Mouse (Mus musculus): Measurements from ENCODE around the gene Mroh8. TPM values are rescaled to one million over a fixed set of nuclear protein-coding genes. Genes with fewer than 3 reads are reported as not detected.
"Not testable (repeated sequence)": the region's sequence is repeated elsewhere in the genome, so short reads cannot be mapped to it uniquely, and the experiment has no call there.

Mroh8 gene
- polyA plus RNA-seq, 1 experiment from 2014 or later: 0.69 TPM

DNA sequence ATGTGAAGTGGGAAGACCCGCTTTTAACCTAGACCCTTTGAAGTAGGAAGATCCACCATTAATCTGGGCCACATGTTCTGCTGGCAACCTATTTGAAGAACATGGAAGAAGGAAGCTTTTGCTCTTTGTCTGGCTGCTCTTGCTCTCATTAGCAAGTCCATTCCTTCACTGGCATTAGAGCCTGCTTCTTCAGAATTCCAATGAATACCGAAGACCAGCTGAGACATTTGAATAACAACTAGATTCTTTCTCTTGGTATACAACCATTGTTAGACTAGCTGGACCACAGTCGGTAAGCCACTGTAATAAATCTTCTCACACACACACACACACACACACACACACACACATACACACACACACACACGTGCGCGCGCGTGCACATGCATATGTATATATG lies 43.4 kb downstream of the Mroh8 start:
- WGBS: 89% methylated on average over 8 of the region's 8 CpGs
- ATAC-seq (ENCODE audit: insufficient number of reproducible peaks, low FRiP score, low TSS enrichment, low read depth): no peak
- no peak overlapping the region for H3K4me2 ChIP-seq (replicated peaks)
- H3K4me3 ChIP-seq (replicated peaks): no peak overlapping the region
- no peak overlapping the region for H3K9ac ChIP-seq
- H3K4me1 ChIP-seq: no peaks in the 10 kb centered on the region
- H3K27me3 ChIP-seq: no peaks in the 10 kb centered on the region
- no peaks in the 10 kb centered on the region for H3K36me3 ChIP-seq
- H3K27ac ChIP-seq (replicated peaks): no peak overlapping the region
- H3K9me3 ChIP-seq (replicated peaks): no peaks in the 10 kb centered on the region

DNA sequence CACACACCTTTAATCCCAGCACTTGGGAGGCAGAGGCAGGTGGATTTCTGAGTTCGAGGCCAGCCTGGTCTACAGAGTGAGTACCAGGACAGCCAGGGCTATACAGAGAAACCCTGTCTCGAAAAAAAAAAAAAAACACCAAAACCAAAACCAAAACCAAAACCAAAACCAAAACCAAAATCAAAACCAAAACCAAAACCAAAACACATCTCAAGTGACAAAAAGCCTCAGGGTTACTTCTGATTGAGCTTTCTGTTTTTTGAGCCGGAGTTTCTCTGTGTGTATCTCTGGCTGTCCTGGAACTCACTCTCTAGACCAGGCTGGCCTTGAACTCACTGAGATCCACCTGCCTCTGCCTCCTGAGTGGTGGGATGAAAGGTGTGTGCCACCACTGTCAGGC lies 57.4 kb downstream of the Mroh8 start:
- H3K4me2 ChIP-seq (replicated peaks); H3K4me3 ChIP-seq (replicated peaks): not testable (repeated sequence)

DNA sequence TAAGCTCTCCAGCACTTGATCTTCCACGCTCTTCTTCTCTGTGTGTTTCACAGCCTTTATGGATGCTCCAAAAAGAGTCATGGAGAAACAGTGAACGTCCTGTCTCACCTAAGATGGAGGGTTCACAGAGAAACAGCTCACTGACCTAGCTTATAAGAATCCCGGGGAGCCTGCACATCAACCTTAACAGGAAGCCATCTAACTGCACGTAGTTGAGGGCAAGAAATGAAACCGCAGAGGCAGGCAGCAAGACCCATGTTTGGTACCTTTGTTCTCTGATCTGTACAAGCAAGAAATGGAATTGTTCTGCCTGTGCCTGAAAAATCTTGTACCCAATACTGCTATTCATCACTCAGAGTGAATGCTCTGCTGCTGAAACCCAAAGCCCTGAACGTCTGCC lies 59.2 kb downstream of the Mroh8 start:
- 75% methylated on average over 6 of the region's 6 CpGs for WGBS
- no peak overlapping the region for H3K27ac ChIP-seq (replicated peaks)
- H3K36me3 ChIP-seq: no peaks in the 10 kb centered on the region
- H3K4me2 ChIP-seq (replicated peaks): no peak overlapping the region
- H3K9me3 ChIP-seq (replicated peaks): no peaks in the 10 kb centered on the region
- ATAC-seq (ENCODE audit: insufficient number of reproducible peaks, low FRiP score, low TSS enrichment, low read depth): no peak
- no peaks in the 10 kb centered on the region for H3K27me3 ChIP-seq
- no peaks in the 10 kb centered on the region for H3K4me1 ChIP-seq
- H3K4me3 ChIP-seq (replicated peaks): no peak overlapping the region
- no peak overlapping the region for H3K9ac ChIP-seq

More for the DNA sequence above, 57.4 kb downstream of the Mroh8 start:
- not testable (repeated sequence) for H3K4me1 ChIP-seq; H3K27me3 ChIP-seq; H3K9ac ChIP-seq; H3K27ac ChIP-seq (replicated peaks); H3K36me3 ChIP-seq; ATAC-seq (ENCODE audit: insufficient number of reproducible peaks, low FRiP score, low TSS enrichment, low read depth); H3K9me3 ChIP-seq (replicated peaks)
- 83% methylated on average over 3 of the region's 3 CpGs for WGBS

DNA sequence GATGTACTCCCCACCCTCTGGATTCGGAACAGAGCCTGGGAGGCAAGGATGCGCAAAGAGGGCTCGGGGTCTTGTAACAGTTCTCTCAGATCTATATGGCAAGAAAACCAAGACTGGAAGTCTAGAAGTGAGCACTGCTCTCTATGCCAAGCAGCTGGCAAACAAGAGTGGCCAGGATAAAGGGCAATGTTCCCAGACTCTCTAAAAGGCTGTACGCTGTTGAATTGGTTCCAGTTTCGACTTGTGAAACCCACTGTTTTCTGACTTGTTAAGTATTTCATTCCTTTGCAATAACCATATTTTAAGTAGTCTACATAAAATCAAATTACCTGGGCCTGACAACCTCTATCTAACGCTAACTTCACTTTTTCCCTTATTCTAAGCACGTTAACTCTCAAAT lies 67.6 kb downstream of the Mroh8 start:
- H3K4me3 ChIP-seq (replicated peaks): no peak overlapping the region
- no peak overlapping the region for H3K27ac ChIP-seq (replicated peaks)
- no peaks in the 10 kb centered on the region for H3K4me1 ChIP-seq
- no peaks in the 10 kb centered on the region for H3K9me3 ChIP-seq (replicated peaks)
- ATAC-seq (ENCODE audit: insufficient number of reproducible peaks, low FRiP score, low TSS enrichment, low read depth): no peak
- no peak overlapping the region for H3K9ac ChIP-seq
- no peaks in the 10 kb centered on the region for H3K27me3 ChIP-seq
- H3K4me2 ChIP-seq (replicated peaks): no peak overlapping the region
- H3K36me3 ChIP-seq: no peaks in the 10 kb centered on the region
- 84% methylated on average over 7 of the region's 7 CpGs for WGBS

DNA sequence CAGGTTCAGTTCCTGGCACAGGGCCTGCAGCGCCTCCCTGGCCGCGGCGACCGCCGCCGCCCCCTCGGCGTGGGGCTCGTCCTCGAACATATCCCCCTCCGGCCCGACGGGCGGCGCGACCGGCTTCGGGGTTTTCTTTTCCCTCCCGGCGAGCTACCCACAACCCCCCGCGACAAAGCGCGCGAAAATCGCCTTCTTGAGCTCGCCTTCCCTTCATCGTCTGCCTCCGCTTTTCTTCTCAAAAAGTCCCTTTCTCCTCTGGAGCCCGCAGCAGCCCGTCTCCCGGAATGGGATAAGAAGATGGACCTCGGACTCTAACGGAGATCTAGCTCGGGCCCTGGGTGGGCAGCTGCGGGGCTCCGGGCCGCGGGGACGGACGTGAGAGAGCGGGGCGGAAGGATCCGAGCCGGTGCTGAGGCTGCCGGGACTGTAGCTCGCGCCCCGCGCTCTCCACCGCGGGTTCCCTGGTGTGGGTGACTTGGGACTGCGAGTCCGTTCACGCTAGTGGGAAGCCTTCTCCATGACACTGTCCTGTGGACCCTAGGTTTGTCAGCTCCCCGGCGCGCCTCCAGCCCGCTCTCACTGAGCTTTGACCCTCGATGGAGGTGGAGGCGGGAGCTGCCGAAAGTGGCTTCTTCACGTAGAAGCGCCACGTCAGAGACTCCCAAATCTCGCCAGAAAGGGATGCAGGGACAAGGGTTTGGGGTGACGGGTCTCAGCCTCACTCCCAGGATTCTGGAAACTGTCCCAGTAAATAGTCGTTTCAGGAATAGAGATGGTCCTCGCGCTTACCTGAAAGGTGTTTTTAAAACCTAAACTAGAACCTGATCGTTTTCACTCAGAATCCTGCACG lies 74.8 kb downstream of the Mroh8 start, which contains the start of gene Rbl1:
Gene Rbl1, minus strand, starts transcription at position 169 of the 853 bp plus-strand sequence.
- H3K4me3 ChIP-seq (replicated peaks): peak within 1 kb of the TSS; percentile 81
- H3K9me3 ChIP-seq (replicated peaks): no peaks in the 10 kb centered on the region
- no peaks in the 10 kb centered on the region for H3K36me3 ChIP-seq
- ATAC-seq (ENCODE audit: insufficient number of reproducible peaks, low FRiP score, low TSS enrichment, low read depth): peak; percentile 86
- peak within 1 kb of the TSS; percentile 70 for H3K4me2 ChIP-seq (replicated peaks)
- no peaks in the 10 kb centered on the region for H3K27me3 ChIP-seq
- H3K9ac ChIP-seq: peak within 1 kb of the TSS; percentile 95
- peak within 1 kb of the TSS; percentile 97 for H3K27ac ChIP-seq (replicated peaks)
- peaks cover 5% of the 10 kb centered on the region; the same call in 1 of the 2 replicates for H3K4me1 ChIP-seq
- 2% methylated on average over 73 of the region's 73 CpGs for WGBS

DNA sequence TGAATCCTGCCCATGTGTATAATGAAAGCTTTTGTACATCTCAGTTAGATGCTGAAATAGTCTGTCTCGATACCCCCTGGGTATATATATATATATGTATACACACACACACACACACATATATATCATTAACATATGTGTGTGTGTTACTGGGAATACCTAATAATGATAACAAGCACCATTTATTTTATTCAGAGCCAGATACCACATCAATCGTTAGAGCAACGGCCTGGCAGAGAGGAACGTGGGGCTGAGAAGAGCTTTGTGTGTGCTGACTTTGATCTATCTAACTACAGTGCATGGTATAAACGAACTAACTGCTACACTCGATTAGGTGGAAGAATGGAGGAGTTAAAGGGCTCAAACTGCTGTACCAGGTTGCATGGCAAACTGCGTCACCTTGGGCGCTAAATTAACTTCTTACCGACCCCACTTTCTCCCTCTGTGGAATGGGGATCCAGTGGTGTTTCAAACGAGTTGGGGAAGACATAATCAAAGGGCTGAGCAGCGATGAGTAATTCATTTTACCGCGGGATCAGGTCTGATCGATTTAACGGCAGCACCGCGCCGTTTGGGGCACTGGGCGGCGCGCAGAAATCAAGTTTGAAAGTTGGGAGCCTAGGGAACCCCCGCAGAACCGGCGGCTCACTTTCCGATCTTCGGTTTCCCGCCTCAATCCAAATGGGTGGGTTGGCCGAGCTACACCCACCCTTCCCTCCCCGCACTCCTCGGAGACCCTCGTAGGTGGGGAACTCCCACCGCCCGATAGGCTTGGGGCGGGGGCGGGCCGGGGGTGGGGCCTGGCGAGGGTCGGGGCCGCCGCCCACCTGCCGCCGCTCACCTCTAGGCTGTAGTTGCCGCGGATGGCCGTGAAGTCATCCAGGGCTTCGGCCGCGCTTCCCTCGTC lies 75.6 kb downstream of the Mroh8 start:
- peaks cover 5% of the 10 kb centered on the region; the same call in 1 of the 2 replicates for H3K4me1 ChIP-seq
- peak overlapping the region; percentile 95 for H3K9ac ChIP-seq
- H3K36me3 ChIP-seq: peaks cover 7% of the 10 kb centered on the region
- peak; percentile 84 for ATAC-seq (ENCODE audit: insufficient number of reproducible peaks, low FRiP score, low TSS enrichment, low read depth)
- peak overlapping the region; percentile 97 for H3K27ac ChIP-seq (replicated peaks)
- peak overlapping the region; percentile 70 for H3K4me2 ChIP-seq (replicated peaks)
- H3K9me3 ChIP-seq (replicated peaks): no peaks in the 10 kb centered on the region
- H3K4me3 ChIP-seq (replicated peaks): peak overlapping the region; percentile 81
- H3K27me3 ChIP-seq: no peaks in the 10 kb centered on the region
- under 1% methylated on average over 49 of the region's 49 CpGs for WGBS

DNA sequence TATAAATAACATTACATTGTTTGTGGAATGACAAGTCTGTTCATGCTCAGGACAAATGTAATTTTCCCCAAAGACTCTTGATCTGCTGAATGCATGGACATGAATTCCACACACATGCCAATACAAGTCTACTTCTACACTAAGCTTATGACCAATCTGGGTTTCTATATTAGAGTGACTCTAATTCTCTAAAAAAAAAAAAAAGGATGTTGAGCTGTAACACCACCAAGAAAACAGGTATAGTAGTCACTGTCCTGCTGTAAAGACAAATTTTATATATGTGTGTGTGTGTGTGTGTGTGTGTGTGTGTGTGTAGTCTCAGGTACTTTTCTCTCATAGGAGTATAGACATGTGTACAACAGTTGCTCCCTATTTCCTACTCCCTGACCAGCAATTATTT lies 76.3 kb downstream of the Mroh8 start:
- ATAC-seq (ENCODE audit: insufficient number of reproducible peaks, low FRiP score, low TSS enrichment, low read depth): no peak
- Histone ChIP-seq H3K36me3 (peaks cover 11% of the 10 kb centered on the region), H3K4me3 (replicated peaks) (peak overlapping the region; percentile 81; the same call in 1 of the 2 replicates), H3K4me1 (peaks cover 5% of the 10 kb centered on the region; the same call in 1 of the 2 replicates), H3K27ac (replicated peaks) (no peak overlapping the region), H3K4me2 (replicated peaks) (peak overlapping the region; percentile 70), H3K27me3 (no peaks in the 10 kb centered on the region), H3K9ac (no peak overlapping the region), H3K9me3 (replicated peaks) (no peaks in the 10 kb centered on the region)

DNA sequence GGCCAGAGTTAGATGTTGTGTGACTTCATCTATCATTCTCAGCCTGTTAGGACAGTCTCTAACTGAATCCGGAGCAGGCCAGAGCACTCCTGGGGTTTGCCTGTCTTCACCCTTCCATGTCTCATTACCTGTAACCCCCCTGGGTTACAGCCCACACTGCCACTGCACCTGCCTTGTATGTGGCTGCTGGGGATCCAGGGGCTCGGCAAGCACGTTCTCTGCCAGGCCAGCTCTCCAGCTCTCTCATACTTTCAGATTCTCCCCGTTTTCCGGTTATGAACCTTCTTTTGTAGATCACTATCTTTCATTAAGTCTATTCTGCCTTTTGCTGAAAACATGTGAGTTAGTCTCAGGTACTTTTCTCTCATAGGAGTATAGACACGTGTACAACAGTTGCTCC lies 77.0 kb downstream of the Mroh8 start:
- H3K27me3 ChIP-seq: no peaks in the 10 kb centered on the region
- H3K9me3 ChIP-seq (replicated peaks): no peaks in the 10 kb centered on the region
- H3K9ac ChIP-seq: no peak overlapping the region
- no peak overlapping the region for H3K27ac ChIP-seq (replicated peaks)
- no peak overlapping the region for H3K4me3 ChIP-seq (replicated peaks)
- no peak overlapping the region for H3K4me2 ChIP-seq (replicated peaks)
- no peak for ATAC-seq (ENCODE audit: insufficient number of reproducible peaks, low FRiP score, low TSS enrichment, low read depth)
- peaks cover 16% of the 10 kb centered on the region for H3K36me3 ChIP-seq
- WGBS: 59% methylated on average over 6 of the region's 6 CpGs
- H3K4me1 ChIP-seq: peaks cover 5% of the 10 kb centered on the region; the same call in 1 of the 2 replicates

DNA sequence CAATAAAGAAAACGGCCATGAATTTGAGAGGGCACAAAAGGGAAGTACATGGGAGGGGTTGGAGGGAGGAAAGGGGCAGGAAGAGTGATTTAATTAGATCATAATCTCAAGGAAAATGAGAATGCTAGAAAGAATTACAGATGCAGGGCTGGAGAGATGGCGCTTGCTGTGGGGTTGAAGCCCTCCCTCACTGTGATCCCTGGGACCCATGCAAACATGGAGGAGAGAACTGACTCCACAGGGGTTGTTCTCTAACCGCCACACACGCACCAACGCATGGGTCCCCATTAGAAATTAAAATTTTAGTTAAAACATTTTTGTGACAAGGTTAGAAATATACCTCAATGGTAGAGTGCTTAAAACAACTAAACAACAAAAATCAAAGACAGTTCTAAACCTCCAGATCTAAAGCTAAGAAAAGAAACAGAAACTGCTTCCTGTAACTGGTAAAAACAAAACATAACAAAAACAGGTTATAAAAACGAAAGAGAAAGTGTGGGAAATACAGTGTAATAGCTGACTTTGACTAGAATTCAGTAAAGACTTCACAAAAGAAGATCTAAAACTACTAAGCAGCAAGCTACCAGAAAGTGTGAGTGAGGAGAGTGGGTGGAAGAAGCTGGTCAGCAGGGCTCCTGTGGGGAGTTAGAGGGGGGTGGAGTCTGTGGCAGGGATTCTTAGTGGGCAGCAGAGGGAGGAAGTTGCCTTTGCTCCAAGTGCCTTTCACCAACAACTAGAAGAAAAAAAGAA lies 78.1 kb downstream of the Mroh8 start:
- H3K36me3 ChIP-seq: peaks cover 26% of the 10 kb centered on the region
- peaks cover 5% of the 10 kb centered on the region; the same call in 1 of the 2 replicates for H3K4me1 ChIP-seq
- no peak overlapping the region for H3K27ac ChIP-seq (replicated peaks)
- no peak overlapping the region for H3K9ac ChIP-seq
- no peak overlapping the region for H3K4me3 ChIP-seq (replicated peaks)
- WGBS: 70% methylated on average over 6 of the region's 6 CpGs
- no peak overlapping the region for H3K4me2 ChIP-seq (replicated peaks)
- ATAC-seq (ENCODE audit: insufficient number of reproducible peaks, low FRiP score, low TSS enrichment, low read depth): no peak
- no peaks in the 10 kb centered on the region for H3K9me3 ChIP-seq (replicated peaks)
- H3K27me3 ChIP-seq: no peaks in the 10 kb centered on the region

DNA sequence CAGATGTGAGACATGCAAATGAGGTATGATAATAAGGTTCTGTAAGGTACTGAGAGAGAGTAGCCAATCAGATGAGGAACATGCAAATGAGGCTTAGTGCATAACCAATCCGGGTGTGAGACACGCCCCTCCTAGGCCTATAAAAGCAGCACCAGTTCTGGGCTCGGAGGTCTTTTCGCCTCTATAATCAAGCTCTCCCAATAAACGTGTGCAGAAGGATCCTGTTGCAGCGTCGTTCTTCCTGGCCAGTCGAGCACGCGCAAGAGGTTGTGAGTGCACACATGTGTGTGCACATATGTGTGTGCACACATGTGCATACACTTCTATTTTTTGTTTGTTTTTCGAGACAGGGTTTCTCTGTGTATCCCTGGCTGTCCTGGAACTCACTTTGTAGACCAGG lies 80.9 kb downstream of the Mroh8 start:
- not testable (repeated sequence) for H3K9ac ChIP-seq; H3K27me3 ChIP-seq; H3K9me3 ChIP-seq (replicated peaks); ATAC-seq (ENCODE audit: insufficient number of reproducible peaks, low FRiP score, low TSS enrichment, low read depth); H3K27ac ChIP-seq (replicated peaks); H3K4me2 ChIP-seq (replicated peaks); H3K4me1 ChIP-seq; H3K4me3 ChIP-seq (replicated peaks)
- peaks cover 49% of the 10 kb centered on the region for H3K36me3 ChIP-seq
- 94% methylated on average over 11 of the region's 11 CpGs for WGBS

DNA sequence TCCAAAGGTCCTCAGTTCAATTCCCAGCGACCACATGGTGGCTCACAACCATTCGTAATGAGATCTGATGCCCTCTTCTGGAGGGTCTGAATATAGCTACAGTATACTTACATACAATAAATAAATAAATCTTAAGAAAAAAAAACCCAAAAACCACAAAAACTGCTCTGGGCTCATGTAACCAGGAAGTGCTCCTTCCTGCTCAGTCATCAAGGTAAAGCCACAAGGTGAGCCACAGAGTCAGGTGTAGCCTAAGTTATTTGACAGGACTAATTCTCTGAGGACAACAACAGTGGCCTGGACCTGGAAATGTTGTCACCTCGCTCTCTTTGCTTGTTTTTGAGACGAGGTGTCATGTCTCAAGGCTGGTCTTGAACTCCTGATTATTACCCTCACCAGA lies 88.7 kb downstream of the Mroh8 start:
- Histone ChIP-seq H3K36me3 (peaks cover 84% of the 10 kb centered on the region), H3K4me2 (replicated peaks) (no peak overlapping the region), H3K9me3 (replicated peaks) (no peaks in the 10 kb centered on the region), H3K4me3 (replicated peaks) (no peak overlapping the region), H3K27me3 (no peaks in the 10 kb centered on the region), H3K9ac (no peak overlapping the region), H3K4me1 (no peaks in the 10 kb centered on the region), H3K27ac (replicated peaks) (no peak overlapping the region)
- 92% methylated on average over 4 of the region's 4 CpGs for WGBS
- ATAC-seq (ENCODE audit: insufficient number of reproducible peaks, low FRiP score, low TSS enrichment, low read depth): no peak
